Mouse (Mus musculus) T-helper 17 cell (primary cell): ENCODE measurements around the gene Fam81a.

ENCODE experiments used
- in situ Hi-C, 2 experiments: fragments of 300-600 bp; cut with MboI, MseI; formaldehyde crosslinking; loops; 1 replicate in 1 of 2; 2 replicates in 1 of 2; pipeline ENCODE4 v1.15.1; 2025; ENCODE audit warnings: high pct_unique_total_duplicates in 2 of 2

The Fam81a gene

DNA sequence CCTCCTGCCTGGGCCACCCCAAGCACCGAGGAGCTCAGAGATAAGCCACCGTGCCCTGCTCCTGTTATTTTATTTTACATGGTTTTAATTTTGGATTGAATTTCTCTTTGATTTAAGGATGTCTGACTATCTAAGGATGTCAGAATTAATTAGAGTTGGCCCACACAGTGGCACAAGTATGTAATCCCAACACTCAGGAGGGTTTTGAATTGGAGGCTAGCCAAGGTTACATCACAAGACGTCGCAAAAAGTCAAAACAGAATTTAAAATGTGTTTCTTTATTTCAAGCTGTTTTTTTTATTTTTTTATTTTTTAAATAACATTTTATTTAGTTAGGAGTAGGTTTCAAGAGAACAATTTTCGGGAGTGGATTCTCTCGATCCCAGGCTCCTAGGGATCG is 31.5 kb downstream of the Fam81a start:
- in situ Hi-C loops = no loop called here

DNA sequence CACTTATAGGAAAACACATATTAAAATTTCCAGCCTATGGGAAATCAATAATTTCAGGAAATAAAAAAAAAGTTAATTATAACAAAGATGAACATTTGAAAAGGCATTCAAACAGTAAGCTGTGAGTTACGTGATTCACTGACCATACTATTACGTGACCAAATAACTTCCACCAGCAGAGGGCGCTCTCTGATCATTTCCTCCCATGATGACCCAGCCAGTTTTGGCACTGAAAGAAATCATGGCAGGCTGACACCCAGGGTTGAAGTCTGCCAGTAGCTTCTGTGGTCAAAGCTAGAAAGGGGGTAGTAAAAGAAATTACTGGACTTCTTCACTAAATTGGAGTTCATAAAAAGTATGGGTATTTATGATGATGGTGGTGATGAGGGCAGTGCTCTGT is 33.1 kb downstream of the Fam81a start:
- in situ Hi-C loops = loop anchor here in 1 of 2 experiments (5.0 kb wide), 1 partner anchor 298 kb away; no protein-coding TSS in a partner anchor

DNA sequence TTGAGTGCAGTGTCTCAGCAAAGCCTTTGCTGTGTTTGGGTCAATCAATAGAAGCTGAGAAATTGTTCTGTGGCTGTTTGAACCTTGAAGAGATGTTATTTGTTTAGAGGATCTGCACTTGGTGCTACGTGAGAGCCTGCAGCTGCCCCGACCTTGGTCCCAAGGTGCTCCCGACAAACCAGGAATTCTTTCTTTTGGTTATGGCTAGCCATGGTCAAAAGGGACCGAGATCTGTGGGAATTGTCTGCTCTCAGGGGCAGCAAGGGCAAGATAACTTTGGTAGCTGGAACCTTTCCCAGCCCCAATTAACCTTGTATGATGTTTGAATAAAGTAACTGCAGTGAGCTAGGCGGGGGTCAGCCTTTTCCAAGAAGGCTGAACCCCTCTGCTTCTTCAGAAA is 34.2 kb downstream of the Fam81a start:
- in situ Hi-C loops = loop anchor here in 1 of 2 experiments (5.0 kb wide), 1 partner anchor 299 kb away; no protein-coding TSS in a partner anchor

DNA sequence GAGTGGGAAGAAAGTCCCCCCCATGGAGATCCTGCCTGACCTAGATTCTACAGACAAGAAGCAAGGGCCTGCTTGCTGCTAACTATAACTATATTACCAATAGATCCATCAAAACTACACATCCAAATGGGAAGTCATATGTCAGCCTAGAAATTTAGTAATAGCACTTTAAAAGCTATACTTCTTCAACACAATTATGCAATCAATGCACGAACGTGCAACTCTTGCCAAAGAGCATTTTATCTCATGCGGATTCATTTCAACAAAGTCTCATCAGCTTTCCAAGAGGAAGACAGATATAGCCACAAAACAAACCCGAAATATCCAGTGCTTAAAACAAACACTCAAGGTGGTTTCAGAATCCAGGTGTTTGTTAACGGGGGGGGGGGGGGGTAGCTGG is 36.8 kb downstream of the Fam81a start:
- in situ Hi-C loops = loop anchor here in 1 of 2 experiments (5.0 kb wide), 1 partner anchor 302 kb away; no protein-coding TSS in a partner anchor

DNA sequence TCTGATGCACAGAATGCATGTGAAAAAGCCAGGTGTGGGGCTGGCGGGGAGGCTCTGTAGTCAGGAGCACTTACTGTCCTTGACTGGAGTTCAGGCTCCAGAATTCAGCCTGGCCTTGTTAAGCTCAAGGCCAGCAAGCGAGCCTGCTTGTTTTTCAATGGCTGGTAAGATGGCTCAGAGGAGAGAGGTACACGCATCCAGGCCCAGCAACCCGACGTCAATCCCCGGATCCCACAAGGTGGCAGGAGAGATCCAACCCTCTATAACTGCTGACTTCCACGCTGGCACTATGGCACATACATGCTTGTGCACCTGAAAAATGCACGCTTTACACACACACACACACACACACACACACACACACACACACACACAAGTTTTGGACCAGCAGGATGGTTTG is 39.3 kb downstream of the Fam81a start:
- in situ Hi-C loops = no loop called here

DNA sequence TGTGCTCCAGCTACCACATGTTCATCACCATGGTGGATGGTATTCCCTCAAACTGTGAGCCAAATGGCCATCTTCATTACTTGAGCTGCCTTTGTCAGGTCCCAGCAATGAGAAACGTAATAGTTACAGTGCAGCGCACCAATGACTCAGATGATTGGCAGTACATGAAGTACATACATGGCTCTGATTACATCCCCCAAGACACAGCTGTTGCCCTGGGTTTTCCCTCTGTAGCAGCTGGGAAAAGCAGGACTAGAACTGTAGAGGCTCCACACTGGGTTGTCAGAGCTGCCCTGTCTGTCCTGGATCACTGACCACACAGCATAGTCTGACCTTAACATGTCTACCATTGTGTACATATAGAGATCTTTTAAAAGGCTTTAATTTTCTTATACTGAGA is 44.8 kb downstream of the Fam81a start:
- in situ Hi-C loops = no loop called here

DNA sequence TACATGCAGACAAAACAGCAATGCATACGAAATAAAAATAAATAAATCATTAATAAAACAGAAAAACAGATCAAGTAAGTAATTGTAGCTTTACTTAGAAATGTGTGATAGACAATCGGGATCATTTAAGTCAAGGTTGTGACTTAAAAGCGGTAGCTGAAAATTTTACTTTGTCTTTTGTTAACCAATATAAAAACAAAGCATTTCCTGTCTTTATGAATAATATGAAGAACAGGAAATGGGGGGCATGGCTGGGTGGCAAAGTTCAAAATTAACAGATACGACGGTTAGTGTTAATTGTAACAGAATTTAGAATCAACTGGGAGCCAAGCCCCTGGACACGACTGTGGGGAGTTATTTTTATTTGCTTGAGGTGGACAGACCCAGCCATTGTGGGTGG is 47.3 kb downstream of the Fam81a start:
- in situ Hi-C loops = no loop called here

DNA sequence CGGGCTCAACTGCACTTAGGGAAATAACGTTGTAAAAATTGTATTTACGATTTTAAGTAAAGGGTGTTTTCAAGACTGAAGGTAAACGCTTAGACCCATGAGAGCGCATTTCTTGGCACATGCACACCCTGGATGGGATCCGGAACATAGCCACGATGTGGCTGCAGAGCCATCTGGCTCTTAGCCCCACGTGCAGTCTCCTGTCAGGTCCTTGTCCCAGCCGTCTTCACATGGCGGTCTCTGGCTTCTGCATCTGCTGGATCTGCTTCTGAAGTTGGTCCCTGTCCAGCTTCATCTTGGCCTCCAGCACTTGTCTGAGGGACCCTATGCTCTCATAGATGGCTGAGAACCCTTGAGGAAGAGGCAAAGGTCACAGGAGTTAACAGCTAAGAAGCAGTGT is 51.8 kb downstream of the Fam81a start:
- in situ Hi-C loops = no loop called here

DNA sequence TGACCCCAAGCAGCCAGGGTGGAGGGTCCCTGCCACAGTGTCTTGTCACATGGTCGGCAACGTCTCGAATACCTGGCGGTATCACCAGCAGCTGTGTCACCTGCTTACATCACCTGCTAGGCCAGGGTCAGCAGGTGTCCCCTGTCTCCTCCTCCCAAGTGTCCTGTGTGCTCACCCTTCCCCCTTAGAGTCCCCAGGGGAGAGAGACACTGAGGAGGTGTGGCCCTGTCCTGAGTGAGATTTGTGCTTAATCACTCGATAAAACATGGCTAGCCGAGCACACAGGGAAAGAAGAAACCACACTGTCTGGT is 53.6 kb downstream of the Fam81a start:
- in situ Hi-C loops = no loop called here

DNA sequence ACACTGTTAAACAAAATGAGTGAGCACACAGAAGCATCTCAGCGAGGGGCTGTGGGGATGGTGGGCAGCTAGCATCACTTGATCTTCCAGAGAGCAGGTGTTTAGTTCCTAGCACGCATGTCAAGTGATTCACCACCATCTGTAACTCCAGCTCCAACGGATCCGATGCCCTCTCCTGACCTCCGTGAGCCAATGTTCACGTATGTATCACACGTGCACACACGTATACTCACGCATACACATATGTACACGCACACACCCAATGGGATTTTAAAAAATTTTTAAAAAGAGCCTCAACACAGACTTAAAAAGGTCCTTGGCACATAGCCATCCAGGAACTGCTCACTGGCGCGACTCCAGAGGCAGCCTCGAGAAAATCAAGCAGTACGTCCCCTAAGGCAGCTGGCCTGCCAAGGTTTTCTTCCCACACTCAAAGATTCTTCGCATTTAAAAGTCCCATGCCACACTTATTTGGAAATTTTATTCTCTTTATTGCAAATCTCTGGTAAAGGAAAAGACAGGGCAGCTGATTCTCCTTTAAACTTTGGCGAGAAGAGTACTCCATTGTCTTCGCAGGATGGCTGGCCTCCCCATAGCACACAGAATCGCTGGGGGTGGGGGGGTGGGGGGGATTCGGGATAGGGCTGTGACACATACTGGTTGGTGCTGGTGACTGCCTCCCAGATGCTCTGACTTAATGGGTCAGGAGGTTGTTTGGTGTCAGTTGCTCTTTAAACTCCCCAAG is 54.1 kb downstream of the Fam81a start:
- in situ Hi-C loops = no loop called here

DNA sequence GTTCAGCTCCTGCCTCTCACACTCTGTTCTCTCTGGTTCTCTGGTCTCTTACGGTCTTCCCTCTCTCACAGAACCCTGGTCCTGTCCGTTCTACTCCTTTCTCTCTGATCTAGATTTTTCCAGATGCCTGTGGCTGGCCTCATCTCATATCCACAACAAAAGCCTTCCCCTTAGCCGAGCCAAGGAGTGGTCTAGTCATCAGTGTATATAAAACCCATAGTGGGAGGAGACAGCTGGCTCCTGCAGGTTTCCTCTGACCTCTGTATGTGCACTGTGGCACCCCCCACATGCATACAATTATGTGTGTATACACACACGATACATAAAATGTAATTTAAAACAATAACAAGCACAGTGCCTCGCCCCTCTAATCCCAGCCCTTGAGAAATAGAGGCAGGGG is 55.0 kb downstream of the Fam81a start:
- in situ Hi-C loops = no loop called here

DNA sequence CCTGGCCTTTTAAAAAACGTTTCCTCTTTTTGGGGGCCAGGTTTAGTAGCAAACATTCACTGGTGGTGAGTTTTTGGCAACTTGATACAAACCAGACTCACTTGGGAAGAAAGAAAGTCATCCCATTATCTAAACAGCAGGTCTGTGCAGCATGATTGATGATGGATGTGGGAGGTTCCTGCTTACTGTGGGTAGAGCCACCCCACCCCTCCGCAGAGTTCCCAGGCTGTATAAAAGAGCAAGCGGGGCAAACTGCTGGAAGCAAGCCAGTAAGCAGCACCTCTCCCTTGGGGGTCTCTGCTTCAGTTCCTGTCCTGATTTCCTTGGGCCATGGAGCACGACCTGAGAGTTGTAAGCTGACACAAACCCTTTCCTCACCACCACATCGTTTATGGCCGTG is 56.3 kb downstream of the Fam81a start:
- in situ Hi-C loops = no loop called here

DNA sequence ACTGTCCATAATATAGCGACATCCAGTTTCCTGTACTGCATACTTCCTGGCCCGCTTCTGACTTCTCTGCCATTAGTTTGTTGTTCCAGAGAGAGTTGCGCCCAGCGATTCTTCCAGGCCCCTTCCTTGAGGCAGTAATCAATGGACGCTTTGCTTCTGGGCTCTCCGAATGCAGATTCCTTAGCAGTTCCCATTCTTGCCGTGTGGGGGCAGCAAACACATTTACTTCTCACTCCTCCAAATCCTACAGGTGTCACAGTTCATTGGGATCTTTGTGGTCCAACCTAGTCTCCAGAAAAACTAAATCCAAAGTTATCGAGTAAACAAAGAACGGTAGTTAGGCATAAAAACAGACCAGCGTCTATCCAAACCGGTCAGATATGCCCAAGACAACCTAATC is 58.3 kb downstream of the Fam81a start:
- in situ Hi-C loops = no loop called here

DNA sequence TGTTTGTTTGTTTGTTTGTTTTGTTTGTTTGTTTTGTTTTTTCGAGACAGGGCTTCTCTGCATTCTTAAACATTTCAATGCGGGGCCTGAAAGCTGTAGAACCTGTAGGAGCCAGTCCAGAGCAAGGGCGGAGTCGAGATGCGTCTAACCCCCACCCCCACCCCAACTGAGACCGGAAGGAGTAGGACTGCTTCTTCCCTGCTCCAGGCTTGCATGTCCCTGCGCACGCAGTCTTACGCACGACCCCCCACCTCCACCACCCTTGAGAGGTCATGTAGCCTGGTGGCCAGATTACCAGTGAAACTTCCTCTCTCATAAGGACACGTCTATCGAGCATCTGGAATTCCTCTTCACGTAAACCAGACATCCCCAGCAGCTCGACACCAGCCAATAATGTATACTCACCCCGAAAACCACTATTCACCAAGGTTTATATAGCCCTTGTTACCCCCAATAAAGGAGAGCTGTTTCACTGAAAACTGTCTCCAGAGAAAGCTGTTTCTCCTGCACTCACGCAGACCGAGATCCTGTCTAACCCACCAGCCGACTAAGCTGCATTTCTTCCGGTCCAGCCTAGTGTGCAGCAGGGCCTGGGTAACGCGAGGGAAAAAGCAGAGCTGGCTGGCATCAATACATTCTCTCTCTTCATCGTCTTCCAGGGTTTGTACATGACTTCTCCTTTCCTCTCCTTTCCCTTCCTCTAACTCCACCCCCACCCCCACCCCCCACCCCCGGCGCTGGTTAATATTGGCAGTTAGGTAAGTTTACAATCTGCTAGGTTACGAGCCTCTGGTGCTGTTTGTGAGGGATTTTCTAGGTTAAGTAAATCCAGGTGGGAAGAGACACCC is 59.8 kb downstream of the Fam81a start:
- in situ Hi-C loops = no loop called here

DNA sequence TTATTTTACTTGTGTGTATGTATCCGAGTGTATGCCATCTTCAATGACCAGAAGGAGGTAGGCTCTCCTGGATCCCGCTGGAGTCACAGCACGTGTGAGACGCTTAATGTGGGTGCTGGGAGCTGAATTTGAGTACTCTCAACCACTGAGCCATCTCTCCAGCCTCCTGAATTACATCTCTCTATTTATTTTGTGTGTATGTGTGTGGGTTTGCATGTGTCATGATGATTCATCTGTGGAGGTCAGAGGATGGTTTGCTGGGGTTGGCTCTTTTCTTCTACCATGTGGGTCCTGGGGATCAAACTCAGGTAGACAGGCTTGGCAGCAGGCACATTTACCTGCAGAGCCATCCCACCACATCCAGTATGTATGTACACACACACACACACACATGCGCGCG is 60.6 kb downstream of the Fam81a start:
- in situ Hi-C loops = no loop called here

DNA sequence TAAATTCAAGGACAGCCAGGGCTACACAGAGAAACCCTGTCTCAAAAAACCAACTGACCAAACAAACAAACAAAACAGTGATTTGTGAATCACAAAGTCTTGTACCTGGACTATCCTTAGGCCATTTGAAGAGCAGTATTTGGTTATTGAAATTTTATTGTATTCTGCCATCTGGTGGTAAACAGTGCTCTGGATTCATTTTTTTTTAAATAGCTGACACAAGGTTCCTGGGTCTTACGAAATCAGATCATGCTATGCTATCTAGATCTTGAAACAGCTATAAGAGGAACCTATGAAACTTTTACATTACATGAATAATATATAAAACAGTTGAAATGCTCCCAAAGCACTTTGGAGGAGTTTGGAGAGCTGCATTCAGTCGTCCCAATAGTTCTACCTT is 61.4 kb downstream of the Fam81a start:
- in situ Hi-C loops = no loop called here

DNA sequence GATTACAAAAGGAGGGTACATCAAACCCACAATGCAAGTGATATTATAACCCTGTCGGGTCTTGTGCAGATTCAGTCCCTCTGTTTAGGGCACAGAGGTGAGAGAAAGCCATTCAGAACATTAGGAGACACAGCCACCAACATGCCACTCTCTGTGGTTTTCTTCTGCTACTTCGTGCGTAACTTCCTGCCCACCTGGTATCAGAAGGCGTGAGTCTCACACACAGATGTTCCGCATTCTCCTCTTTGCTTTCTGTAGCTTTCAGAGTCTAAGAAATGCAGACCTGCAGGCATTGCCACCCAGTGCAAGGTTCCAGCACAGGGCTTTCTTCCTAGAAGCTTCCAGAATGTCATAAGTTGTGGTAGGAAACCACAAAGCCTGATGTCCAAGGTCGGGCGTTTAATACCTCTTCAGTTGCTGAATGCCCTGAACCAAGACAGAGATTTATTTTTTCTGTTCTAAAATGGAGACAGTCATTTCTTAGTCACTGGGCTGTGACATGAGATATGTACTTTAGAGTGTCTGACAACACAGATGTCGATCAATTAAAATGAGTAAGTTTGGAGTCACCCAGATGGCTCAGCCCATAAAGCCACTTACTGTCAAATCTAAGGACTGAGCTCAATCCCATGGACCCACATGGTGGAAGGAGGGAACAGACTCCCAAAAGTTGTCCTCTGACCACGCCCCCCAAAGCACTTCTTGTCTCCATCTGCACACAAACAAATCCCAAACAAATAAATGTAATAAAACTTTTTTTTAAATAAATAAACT is 62.1 kb downstream of the Fam81a start:
- in situ Hi-C loops = no loop called here

DNA sequence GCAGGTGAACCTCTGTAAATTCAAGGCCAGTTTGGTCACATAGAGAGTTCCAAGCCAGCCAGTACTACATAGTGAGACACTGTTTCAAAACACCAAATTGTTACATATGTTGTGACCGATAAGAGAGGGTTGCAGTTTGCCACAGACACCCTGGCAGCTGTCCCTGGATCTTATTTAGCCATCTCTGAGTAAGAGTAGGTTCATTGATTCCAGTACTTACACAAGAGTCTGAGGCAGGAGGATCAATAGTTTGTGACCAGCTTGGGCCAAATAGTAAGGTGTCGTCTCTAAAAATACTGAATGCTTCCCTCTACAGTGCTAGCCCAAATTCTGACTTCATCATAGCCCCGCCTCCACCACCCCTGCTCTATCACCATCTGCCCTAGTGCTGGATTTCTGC is 64.3 kb downstream of the Fam81a start:
- in situ Hi-C loops = loop anchor here in 1 of 2 experiments (5.0 kb wide), 1 partner anchor 51 kb away; no protein-coding TSS in a partner anchor

DNA sequence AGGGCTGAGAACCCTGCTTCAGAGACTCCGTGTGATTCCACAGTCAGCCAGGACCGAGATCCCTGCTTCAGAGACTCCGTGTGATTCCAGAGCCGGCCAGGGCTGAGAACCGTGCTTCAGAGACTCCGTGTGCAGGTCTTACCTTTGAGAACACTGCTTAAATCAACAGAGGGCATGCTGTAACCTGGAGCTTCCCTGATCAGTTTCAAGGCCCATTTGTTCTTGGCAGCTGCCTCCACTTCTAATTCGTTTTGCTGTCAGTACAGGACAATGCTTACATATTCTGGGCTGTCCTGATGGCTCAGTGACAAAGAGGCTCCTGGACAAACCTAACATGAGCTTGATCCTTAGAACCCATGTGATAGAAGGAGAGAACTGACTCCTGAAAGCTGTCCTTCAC is 65.2 kb downstream of the Fam81a start:
- in situ Hi-C loops = loop anchor here in 1 of 2 experiments (5.0 kb wide), 1 partner anchor 50 kb away; no protein-coding TSS in a partner anchor

DNA sequence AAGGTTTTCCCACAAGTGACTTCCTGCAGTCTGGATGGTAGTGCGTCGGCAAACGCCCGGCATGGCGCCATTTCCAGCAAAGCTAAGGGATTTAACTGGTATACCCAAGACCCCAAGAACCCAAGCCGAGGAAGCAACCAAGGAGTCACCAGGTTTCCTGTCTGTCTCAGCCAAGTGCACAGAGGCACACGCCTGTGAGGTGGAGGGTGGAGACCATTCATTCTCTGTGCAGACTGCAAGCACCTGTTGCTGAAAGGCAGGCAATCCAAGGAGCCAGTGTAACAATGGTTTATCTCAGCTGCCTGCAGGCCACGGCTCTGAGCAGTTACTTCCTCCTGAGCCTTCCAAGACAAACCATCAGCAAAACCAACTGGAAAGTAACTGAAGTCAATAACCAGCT is 70.0 kb downstream of the Fam81a start:
- in situ Hi-C loops = no loop called here

DNA sequence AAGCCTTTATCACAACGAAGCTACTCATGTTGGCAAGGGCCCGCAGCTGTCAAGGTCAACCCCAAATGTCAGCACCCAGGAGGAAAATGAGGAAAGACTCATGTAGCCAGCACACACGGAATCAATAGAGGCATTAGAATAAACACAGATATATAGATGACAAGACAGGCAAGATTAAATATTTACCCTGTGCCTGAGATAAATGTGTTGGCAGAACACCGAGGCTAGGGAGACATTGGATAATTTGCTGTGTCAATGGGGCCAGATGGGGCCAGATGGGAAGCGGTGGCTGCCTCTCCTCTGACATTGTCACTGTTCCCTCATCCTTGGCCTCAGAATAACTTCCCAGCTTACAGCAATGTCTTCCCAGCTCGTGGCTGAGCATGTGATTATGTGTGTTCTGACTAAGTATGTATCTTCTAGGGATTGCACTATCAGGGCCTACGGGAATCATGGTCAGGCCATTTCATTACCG is 72.4 kb downstream of the Fam81a start:
- in situ Hi-C loops = no loop called here

DNA sequence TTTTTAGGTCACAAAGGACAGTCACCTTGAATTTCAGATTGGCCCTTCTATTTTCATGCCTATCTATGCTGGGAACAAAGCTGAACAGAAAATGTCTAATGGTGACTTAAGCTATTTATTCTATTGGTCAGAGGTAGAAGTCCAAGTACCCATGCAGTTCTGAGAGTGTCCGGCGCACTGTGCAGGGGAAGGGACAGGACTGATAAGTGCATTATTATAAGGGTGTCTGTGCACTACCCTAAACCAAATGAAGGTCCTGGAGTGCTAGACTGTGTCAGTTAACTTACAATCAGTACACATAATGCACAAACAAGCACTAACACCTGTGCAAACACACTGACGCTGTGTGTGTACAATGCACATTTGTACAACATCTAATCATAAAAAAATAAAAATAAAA is 74.9 kb downstream of the Fam81a start:
- in situ Hi-C loops = no loop called here
